Comparison of ENCODE assay signal across 8 mouse cellular contexts in genomic region chr3:129214666-129215161, GRCm38 (mm10). TPM values are rescaled to one million over a fixed set of nuclear protein-coding genes. Genes with fewer than 3 reads are reported as not detected.
DNase-seq lines count a peak whose midpoint lies in the region; ATAC-seq and TF ChIP-seq lines count a peak whose summit lies in the region.
"Had no signal": no experiment of that assay in that cellular context is flagged by ENCODE, and none has a peak within 500 bp of the region (broad histone marks: within the 10 kb centered on the region; RNA-seq: fewer than 3 reads in every experiment).

No protein-coding gene starts in this region.

- TF ChIP-seq EP300 in liver, embryonic 14.5 days (IDR thresholded peaks at IDR 0.05; ENCODE audit: low read depth): no peak

- H3K9me3 ChIP-seq in forebrain, embryonic 15.5 days: no peaks in the 10 kb centered on the region
- H3K9me3 ChIP-seq in liver, embryonic 14.5 days (ENCODE audit: control insufficient read depth, low read length): no peaks in the 10 kb centered on the region

- H3K36me3 ChIP-seq in thymus, adult 2 months (ENCODE audit: control insufficient read depth, insufficient read depth, low read length): no peaks in the 10 kb centered on the region
- H3K36me3 ChIP-seq in forebrain, embryonic 15.5 days: no peaks in the 10 kb centered on the region
- no peaks in the 10 kb centered on the region for H3K36me3 ChIP-seq in liver, embryonic 14.5 days (replicated peaks; ENCODE audit: control insufficient read depth, insufficient read depth, low read depth)

- 4% methylated on average over 31 of the region's 31 CpGs for WGBS in thymus, adult 2 months
- under 1% methylated on average over 31 of the region's 31 CpGs for WGBS in forebrain, embryonic 15.5 days
- WGBS in liver, embryonic 14.5 days (ENCODE audit: insufficient replicate concordance): under 1% methylated on average over 31 of the region's 31 CpGs

- ATAC-seq in forebrain, embryonic 15.5 days (replicated peaks): no peak
- ATAC-seq in liver, embryonic 14.5 days (ENCODE audit: insufficient read depth): no peak

- H3K4me1 ChIP-seq in thymus, adult 2 months (replicated peaks; ENCODE audit: control insufficient read depth, insufficient read depth, low read length): peaks cover 9% of the 10 kb centered on the region
- peaks cover 31% of the 10 kb centered on the region for H3K4me1 ChIP-seq in forebrain, embryonic 15.5 days
- H3K4me1 ChIP-seq in liver, embryonic 14.5 days (replicated peaks; ENCODE audit: control insufficient read depth in 2 of 2, insufficient read depth in 2 of 2, low read length in 1 of 2): no peaks in the 10 kb centered on the region

- peaks cover 37% of the 10 kb centered on the region for H3K27me3 ChIP-seq in thymus, adult 2 months (ENCODE audit: control insufficient read depth, insufficient read depth, low read length)
- peaks cover 82% of the 10 kb centered on the region for H3K27me3 ChIP-seq in forebrain, embryonic 15.5 days
- H3K27me3 ChIP-seq in liver, embryonic 14.5 days (ENCODE audit: control insufficient read depth, insufficient read depth, low read length): peaks cover 96% of the 10 kb centered on the region

- TF ChIP-seq POLR2A in thymus, adult 2 months (IDR thresholded peaks at IDR 0.05; ENCODE audit: control insufficient read depth, extremely low read depth, insufficient read depth, low read length, poor library complexity): no peak

- H3K4me2 ChIP-seq in forebrain, embryonic 15.5 days (replicated peaks): peak overlapping the region; percentile 72
- H3K4me2 ChIP-seq in liver, embryonic 14.5 days (ENCODE audit: low read depth): peak overlapping the region; percentile 35

- TF ChIP-seq CTCF in thymus, adult 2 months (IDR thresholded peaks at IDR 0.05; ENCODE audit: borderline replicate concordance, control insufficient read depth, extremely low read depth, insufficient read depth, low read length, poor library complexity): no peak
- TF ChIP-seq CTCF in liver, embryonic 14.5 days (IDR thresholded peaks at IDR 0.05; ENCODE audit: low read depth): no peak

- 0 out of 2 replicates have a peak overlapping the region, but pooled peaks have one; percentile 14 for H3K9ac ChIP-seq in forebrain, embryonic 15.5 days (replicated peaks)
- no peak overlapping the region for H3K9ac ChIP-seq in liver, embryonic 14.5 days (replicated peaks)

- peak overlapping the region; percentile 52 for H3K4me3 ChIP-seq in thymus, adult 2 months (ENCODE audit: control insufficient read depth, insufficient read depth, low read length)
- peak overlapping the region; percentile 44 for H3K4me3 ChIP-seq in forebrain, embryonic 15.5 days
- peak overlapping the region in 1 of 2 experiments; percentile 36; a peak in 2 of 4 replicates for H3K4me3 ChIP-seq in liver, embryonic 14.5 days (ENCODE audit: insufficient read depth in 1 of 2, low read depth in 2 of 2, low read length in 2 of 2)

- H3K27ac ChIP-seq in thymus, adult 2 months (ENCODE audit: control insufficient read depth, insufficient read depth, low read length): no peak overlapping the region
- no peak overlapping the region for H3K27ac ChIP-seq in forebrain, embryonic 15.5 days (replicated peaks)
- H3K27ac ChIP-seq in liver, embryonic 14.5 days: no peak overlapping the region

- no peak for DNase-seq in thymus, adult 2 months
- DNase-seq in thymus, postnatal 0 days (ENCODE audit: low spot score): no peak
- no peak for DNase-seq in liver, embryonic 14.5 days (ENCODE audit: low read depth in 3 of 3, low spot score in 3 of 3)
- DNase-seq in yolk sac, embryonic 10.5 days (ENCODE audit: low spot score): peak; percentile 69
- no peak for DNase-seq in spleen, postnatal 14 days (ENCODE audit: low spot score in 2 of 2)
- DNase-seq in lung, postnatal 14 days: no peak
- DNase-seq: right cerebral cortex, adult 18-20 months had no signal

RNA-seq across cellular contexts. Expression of gene Pitx2, which starts 15.0 kb away (rescaled TPM):
- 0.19 and 0.26 TPM in 2 replicates for polyA plus RNA-seq in thymus, adult 2 months (2012; rRNA removed)
- polyA plus RNA-seq in thymus, postnatal 0 days (2015; fragmentation: Nextera tagmentation; extraction: Ambion mirVana): 0.20 and 0.40 TPM in 2 replicates
- 1.8 and 5.0 TPM in 2 replicates for polyA plus RNA-seq in forebrain, embryonic 15.5 days (2015; fragmentation: Nextera tagmentation; extraction: Ambion mirVana)
- polyA plus RNA-seq in liver, embryonic 14.5 days (2012; rRNA removed): 0.52 and 0.71 TPM in 2 replicates
- polyA plus RNA-seq in liver, embryonic 14.5 days (2014; fragmentation: Nextera tagmentation; extraction: Ambion mirVana): 0.36 and 0.47 TPM in 2 replicates
